Mouse (Mus musculus) G1E (cell line): ENCODE results near the gene Plp2. TPM values are rescaled to one million over a fixed set of nuclear protein-coding genes. Genes with fewer than 3 reads are reported as not detected.
A peak's percentile ranks its signal among the peaks of the same experiment; 100 is the strongest.

Experiments
- ATAC-seq: 2 replicates; pipeline ENCODE4 v1.8.0; 2016; ENCODE audit warnings: mild to moderate bottlenecking; ENCODE audit not compliant: insufficient number of reproducible peaks, poor library complexity, low FRiP score, severe bottlenecking; ENCODE audit errors: extremely low read depth
- DNase-seq: peaks from one replicate; pipeline ENCODE4 v3.0.0; 2012; ENCODE audit warnings: low spot score
- H3K27me3 ChIP-seq: 2 replicates; pipeline ENCODE4 v1.6.1; 2012; ENCODE audit warnings: mild to moderate bottlenecking, low read length, inconsistent platforms; ENCODE audit not compliant: insufficient read depth
- H3K36me3 ChIP-seq: replicated peaks from 2 replicates; pipeline ENCODE3; 2012; ENCODE audit warnings: mild to moderate bottlenecking, inconsistent platforms
- H3K4me1 ChIP-seq: 2 replicates; pipeline ENCODE4 v1.6.1; 2012; ENCODE audit warnings: low read depth, low read length, inconsistent platforms, mixed read lengths; ENCODE audit not compliant: insufficient read depth
- H3K4me3 ChIP-seq: 2 replicates; pipeline ENCODE4 v1.5.1; 2012; ENCODE audit warnings: low read depth, mild to moderate bottlenecking, inconsistent platforms, low read length, moderate library complexity, mixed read lengths
- H3K9me3 ChIP-seq: replicated peaks from 2 replicates; pipeline ENCODE4 v1.6.1; 2012; ENCODE audit warnings: inconsistent platforms
- CTCF ChIP-seq: IDR thresholded peaks from 2 replicates; pipeline ENCODE4 v1.5.1; 2012; ENCODE audit warnings: low read depth, low read length, inconsistent platforms, mixed read lengths
- GATA1 ChIP-seq: IDR thresholded peaks from 2 replicates; pipeline ENCODE4 v1.6.1; 2012; ENCODE audit warnings: borderline replicate concordance, low read length, inconsistent platforms, mixed read lengths
- GATA2 ChIP-seq: IDR thresholded peaks from 2 replicates; pipeline ENCODE4 v1.6.1; 2012; ENCODE audit warnings: low read depth, low read length, inconsistent platforms, borderline replicate concordance
- POLR2AphosphoS5 ChIP-seq: IDR thresholded peaks from 2 replicates; pipeline ENCODE4 v1.6.1; 2012; ENCODE audit warnings: low read depth, low read length, inconsistent platforms; ENCODE audit not compliant: insufficient replicate concordance
- TAL1 ChIP-seq: conservative IDR thresholded peaks from 2 replicates; pipeline ENCODE4 v1.6.1; 2012; ENCODE audit warnings: low read depth, low read length, inconsistent platforms, mixed read lengths
- polyA plus RNA-seq: library from polyadenylated mRNA; stranded (reverse); fragments of >175 nt; gene quantifications from 2 replicates; pipeline ENCODE4 v1.2.3, GENCODE M21; 2012
- total RNA-seq, 2 experiments: library from RNA; stranded (forward) in 1 of 2; stranded (reverse) in 1 of 2; fragments of 200-1000 nt in 1 of 2; fragments of >200 nt in 1 of 2; fragmentation: Nextera tagmentation in 1 of 2; gene quantifications; 2 replicates each; pipeline ENCODE4 v1.2.3; 2014 to 2017

Plp2 gene
- total and polyA plus RNA-seq, 3 experiments = 50.9 to 129 (median 70.2) TPM

GRCm38 (mm10) chrX:7690486-7690885, 19.3 kb upstream of the Plp2 start:
- TF ChIP-seq POLR2AphosphoS5 = no peak
- TF ChIP-seq TAL1 = no peak
- no peak for TF ChIP-seq GATA1
- TF ChIP-seq CTCF = no peak
- no peak for TF ChIP-seq GATA2
- Histone ChIP-seq H3K4me1 (peaks cover 2% of the 10 kb centered on the region; the same call in 1 of the 2 replicates), H3K9me3 (no peaks in the 10 kb centered on the region), H3K4me3 (no peak overlapping the region), H3K27me3 (peaks cover 20% of the 10 kb centered on the region), H3K36me3 (no peaks in the 10 kb centered on the region)
- DNase-seq (no peak), ATAC-seq (no peak)

GRCm38 (mm10) chrX:7688321-7688720, 17.1 kb upstream of the Plp2 start:
- peaks cover 24% of the 10 kb centered on the region for H3K27me3 ChIP-seq
- no peak overlapping the region for H3K4me3 ChIP-seq
- no peak for TF ChIP-seq CTCF
- TF ChIP-seq TAL1 = no peak
- TF ChIP-seq GATA2 = no peak
- no peak for TF ChIP-seq GATA1
- TF ChIP-seq POLR2AphosphoS5 = no peak
- DNase-seq (no peak), ATAC-seq (no peak)
- H3K9me3 ChIP-seq = no peaks in the 10 kb centered on the region
- peaks cover 2% of the 10 kb centered on the region; the same call in 1 of the 2 replicates for H3K4me1 ChIP-seq
- no peaks in the 10 kb centered on the region for H3K36me3 ChIP-seq

GRCm38 (mm10) chrX:7680864-7681263, 9.7 kb upstream of the Plp2 start, which contains the start of gene Magix:
TSS of gene Magix (minus strand) at chrX:7681251.
- no peak for ATAC-seq
- H3K4me3 ChIP-seq = no peak within 1 kb of the TSS
- H3K9me3 ChIP-seq = no peaks in the 10 kb centered on the region
- H3K36me3 ChIP-seq = no peaks in the 10 kb centered on the region
- H3K27me3 ChIP-seq = peaks cover 7% of the 10 kb centered on the region
- TF ChIP-seq TAL1 (no peak), GATA2 (no peak), GATA1 (no peak), CTCF (no peak), POLR2AphosphoS5 (no peak)
- DNase-seq = no peak
- peaks cover 7% of the 10 kb centered on the region for H3K4me1 ChIP-seq

GRCm38 (mm10) chrX:7680057-7680412, 8.8 kb upstream of the Plp2 start:
- no peaks in the 10 kb centered on the region for H3K9me3 ChIP-seq
- peaks cover 7% of the 10 kb centered on the region for H3K27me3 ChIP-seq
- no peak for ATAC-seq
- H3K4me3 ChIP-seq = peak overlapping the region; percentile 30; the same call in 1 of the 2 replicates
- DNase-seq = no peak
- peaks cover 14% of the 10 kb centered on the region for H3K4me1 ChIP-seq
- no peaks in the 10 kb centered on the region for H3K36me3 ChIP-seq
- TF ChIP-seq GATA2 = no peak
- TF ChIP-seq POLR2AphosphoS5 = no peak
- TF ChIP-seq GATA1 = no peak
- no peak for TF ChIP-seq CTCF
- TF ChIP-seq TAL1 = no peak

DNA sequence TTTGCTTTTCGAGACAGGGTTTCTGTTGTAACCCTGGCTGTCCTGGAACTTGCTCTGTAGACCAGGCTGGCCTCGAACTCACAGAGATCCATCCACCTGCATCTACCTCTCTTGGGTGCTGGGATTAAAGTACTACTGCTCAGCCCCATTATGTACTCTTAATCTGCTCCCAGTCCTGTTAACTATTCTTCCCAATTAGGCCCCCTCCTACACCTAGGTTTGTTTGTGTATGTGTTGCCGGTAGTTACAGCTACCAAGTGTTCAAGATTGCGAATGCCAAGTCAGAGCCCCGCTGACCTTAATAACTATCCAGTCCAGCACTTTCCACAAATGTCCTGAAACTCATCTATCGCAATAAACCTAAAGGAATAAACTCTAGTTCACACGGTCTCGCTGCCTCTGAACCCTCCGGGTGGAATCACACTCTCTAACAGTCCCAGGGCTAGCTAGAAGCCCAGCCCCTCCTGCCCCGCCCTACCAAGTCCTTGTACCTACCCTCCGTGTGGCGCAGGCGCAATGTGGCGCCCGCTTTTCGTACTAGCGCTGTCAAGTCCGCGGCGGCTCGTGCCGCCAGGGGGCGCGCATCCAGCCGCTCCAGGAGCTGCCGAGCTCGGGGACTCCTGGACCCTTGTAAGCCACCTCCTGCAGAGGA, 8.3 kb upstream of the Plp2 start:
- TF ChIP-seq TAL1 (no peak), CTCF (peak; percentile 55), POLR2AphosphoS5 (no peak), GATA1 (no peak), GATA2 (no peak)
- Histone ChIP-seq H3K4me1 (peaks cover 19% of the 10 kb centered on the region), H3K9me3 (no peaks in the 10 kb centered on the region), H3K4me3 (peak overlapping the region; percentile 30; the same call in 1 of the 2 replicates), H3K27me3 (peaks cover 4% of the 10 kb centered on the region), H3K36me3 (no peaks in the 10 kb centered on the region)
- ATAC-seq = peak; percentile 73
- DNase-seq = peak; percentile 60

GRCm38 (mm10) chrX:7678986-7679385, 7.8 kb upstream of the Plp2 start:
- no peak for DNase-seq
- Histone ChIP-seq H3K36me3 (no peaks in the 10 kb centered on the region), H3K4me1 (peaks cover 24% of the 10 kb centered on the region), H3K9me3 (no peaks in the 10 kb centered on the region), H3K4me3 (no peak overlapping the region), H3K27me3 (peaks cover 4% of the 10 kb centered on the region; the same call in 1 of the 2 replicates)
- no peak for ATAC-seq
- TF ChIP-seq GATA2 = no peak
- TF ChIP-seq TAL1 = no peak
- TF ChIP-seq CTCF = no peak
- no peak for TF ChIP-seq POLR2AphosphoS5
- TF ChIP-seq GATA1 = no peak
